Mouse (Mus musculus): Measurements from ENCODE around the gene C2cd3. TPM values are rescaled to one million over a fixed set of nuclear protein-coding genes. Genes with fewer than 3 reads are reported as not detected.

C2cd3 gene
- total RNA-seq, 2 experiments from 2014 or later, result 11.1 to 17.4 TPM

DNA sequence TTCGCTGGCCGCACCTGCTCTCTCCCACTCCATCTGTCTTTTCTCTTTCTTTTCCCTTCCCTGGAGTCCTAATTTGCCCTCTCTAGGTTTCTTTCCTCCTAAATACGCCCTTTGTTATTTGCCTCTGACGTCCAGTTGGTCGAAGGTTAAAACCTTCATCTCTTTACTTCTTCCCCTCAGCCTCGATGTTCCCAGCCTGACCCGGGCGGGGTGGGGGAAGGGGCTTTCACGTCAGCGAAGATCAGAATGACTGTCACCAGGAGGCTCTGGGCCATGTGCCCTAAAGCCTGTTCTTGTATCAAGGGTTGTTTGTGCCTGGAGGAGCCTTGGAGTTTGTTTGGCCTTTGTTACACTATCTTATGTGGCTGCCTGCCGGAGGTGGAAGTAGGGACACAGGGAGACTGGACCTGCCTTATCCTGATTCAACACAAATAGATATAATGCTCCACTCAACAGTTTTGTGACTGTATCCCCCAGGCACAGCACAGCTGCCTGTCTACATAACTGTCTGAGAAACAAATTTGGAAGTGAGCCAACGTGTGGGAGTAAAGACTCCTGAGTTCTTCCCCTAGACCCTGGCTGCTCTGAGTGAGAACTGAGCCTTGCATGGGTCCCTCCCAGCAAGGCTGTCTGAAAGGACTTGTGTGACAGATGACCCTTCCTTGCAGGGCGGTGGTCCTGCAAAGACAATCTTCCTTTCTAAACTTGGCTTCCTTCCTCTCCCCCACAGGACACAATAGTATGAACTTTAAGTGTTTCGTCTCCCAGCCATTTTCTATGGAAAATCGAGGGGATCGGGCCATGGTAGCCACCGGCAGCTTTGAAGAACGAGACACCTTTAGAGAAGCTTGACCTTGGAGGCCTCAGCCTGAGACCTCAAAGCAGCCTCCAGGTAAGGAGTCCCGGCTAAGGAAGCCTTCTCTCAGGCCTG lies 121.7 kb downstream of the C2cd3 start:
- peak; percentile 7; the same call in 1 of the 2 replicates for ATAC-seq (replicated peaks; ENCODE audit: low FRiP score, poor library complexity, severe bottlenecking)

- peak; percentile 24; the same call in 1 of the 2 replicates for ATAC-seq (replicated peaks; ENCODE audit: low FRiP score, poor library complexity, severe bottlenecking)
These were observed 122.4 kb downstream of the C2cd3 start for GRCm38 (mm10) chr7:100494415-100494831.

DNA sequence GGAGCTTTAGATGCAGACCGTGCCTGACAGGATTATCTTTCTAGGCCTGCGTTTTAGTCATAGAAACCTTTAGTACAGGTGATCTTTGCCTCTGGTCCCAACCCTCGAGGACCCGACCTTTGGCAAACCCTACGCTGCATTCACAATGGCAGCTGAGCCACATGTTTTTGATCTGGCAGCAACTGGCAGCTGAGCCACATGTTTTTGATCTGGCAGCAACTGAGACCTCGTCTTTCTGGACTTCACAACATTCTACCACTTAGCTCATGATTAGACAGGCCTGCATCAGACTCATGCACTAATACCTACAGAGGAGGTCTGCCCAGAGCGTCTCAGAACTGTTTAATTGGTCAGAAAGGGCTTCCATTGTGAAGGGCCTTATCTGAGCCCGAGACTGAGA lies 123.0 kb downstream of the C2cd3 start:
- ATAC-seq (replicated peaks; ENCODE audit: low FRiP score, poor library complexity, severe bottlenecking), result no peak

DNA sequence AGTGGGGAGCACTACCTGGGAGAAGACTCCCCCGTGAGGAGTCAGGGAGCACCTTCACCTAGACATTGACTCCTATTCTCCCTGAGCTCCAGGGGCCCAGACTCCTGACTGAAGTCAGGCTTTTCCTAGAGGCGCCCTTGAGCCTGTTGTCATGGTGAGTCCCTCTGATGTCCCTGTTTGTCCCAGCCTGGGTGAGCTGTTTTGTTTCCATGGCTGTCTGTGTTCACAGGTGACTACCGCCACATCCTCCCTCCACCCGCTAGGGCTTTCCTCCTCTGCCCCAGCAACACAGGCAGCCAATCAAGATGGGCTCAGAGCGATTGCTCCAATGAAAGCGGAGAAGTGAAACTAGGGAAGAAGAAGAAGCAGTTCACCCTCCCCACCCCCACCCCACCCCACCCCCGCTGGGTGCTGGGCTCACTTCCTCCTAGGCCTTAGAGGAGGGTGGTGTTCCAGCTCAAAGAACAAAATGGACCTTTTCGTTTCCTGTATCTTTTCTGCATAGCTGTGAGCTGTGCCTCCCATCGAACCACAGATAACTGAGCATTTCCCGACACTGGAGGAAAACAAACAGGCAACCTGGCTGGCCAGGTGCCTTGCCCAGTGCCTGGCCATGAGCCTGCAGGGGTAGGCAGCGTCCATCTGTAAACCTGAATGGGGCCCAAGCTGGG lies 123.7 kb downstream of the C2cd3 start:
- ATAC-seq (replicated peaks; ENCODE audit: low FRiP score, poor library complexity, severe bottlenecking), result peak; percentile 26

- no peak for ATAC-seq (replicated peaks; ENCODE audit: low FRiP score, poor library complexity, severe bottlenecking)
These were observed 124.3 kb downstream of the C2cd3 start for GRCm38 (mm10) chr7:100496371-100496770.

DNA sequence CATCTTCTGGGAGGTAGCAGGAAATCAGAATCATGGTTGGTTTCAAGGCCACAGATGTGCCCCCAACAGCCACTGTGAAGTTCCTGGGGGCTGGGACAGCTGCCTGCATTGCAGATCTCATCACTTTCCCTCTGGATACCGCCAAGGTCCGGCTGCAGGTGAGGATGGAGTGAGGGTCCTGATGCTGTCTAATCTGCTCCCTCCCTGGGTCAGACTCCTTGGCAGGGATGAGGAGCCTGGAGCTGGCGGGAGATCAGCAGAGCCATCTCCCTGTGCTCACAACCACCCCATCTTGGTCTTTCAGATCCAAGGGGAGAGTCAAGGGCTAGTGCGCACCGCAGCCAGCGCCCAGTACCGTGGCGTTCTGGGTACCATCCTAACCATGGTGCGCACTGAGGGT lies 124.8 kb downstream of the C2cd3 start:
- no peak for ATAC-seq (replicated peaks; ENCODE audit: low FRiP score, poor library complexity, severe bottlenecking)

DNA sequence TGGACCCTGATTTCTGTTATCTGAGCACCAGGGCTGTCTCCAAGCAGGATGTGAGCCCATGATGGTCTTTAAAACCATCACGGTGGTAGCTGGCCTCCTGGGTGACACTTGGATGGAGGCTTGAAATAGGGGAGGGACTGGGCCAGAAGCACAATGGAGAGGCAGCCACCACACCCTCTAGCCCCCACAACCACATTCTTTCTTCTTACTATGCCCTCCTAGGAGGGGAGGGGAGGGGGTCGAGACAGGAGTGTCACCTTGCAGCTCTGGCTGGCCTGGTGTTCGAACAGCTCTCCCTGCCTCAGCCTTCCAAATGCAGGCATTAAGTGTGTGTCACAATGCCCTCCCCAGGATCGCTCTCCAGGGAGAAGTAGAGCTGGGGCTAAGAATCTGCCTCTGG lies 125.4 kb downstream of the C2cd3 start:
- no peak for ATAC-seq (replicated peaks; ENCODE audit: low FRiP score, poor library complexity, severe bottlenecking)

DNA sequence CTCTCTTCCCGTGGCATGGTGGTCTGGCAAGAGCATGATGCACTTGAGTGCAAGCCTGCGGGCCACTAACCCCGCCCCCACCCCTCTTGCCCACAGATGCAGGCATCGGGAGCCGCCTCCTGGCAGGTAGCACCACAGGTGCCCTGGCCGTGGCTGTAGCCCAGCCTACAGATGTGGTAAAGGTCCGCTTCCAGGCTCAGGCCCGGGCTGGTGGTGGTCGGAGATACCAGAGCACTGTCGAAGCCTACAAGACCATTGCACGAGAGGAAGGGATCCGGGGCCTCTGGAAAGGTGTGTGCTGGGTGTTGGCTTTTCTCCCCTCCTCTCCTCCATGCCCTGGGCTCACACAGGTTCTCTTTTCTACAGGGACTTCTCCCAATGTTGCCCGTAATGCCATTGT lies 125.9 kb downstream of the C2cd3 start:
- ATAC-seq (replicated peaks; ENCODE audit: low FRiP score, poor library complexity, severe bottlenecking), result no peak

DNA sequence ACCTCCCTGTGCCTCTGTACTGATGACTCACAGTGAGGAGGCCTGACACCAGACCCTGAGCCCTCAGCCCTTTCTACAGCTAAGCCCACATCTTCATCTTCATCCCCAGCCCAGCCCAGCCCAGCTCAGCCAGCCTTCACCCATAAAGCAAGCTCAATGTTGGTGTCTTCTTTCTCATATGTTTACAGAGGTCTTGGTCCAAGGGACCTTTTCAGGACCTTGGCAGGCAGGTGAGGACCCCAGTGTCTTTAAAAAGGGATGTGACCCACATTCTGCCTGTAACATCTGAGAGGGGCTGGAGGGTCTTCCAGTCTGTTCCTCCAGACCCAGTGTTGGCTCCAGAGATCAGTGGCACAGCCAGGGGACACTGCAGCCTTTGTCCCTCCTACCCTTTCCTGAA lies 127.4 kb downstream of the C2cd3 start:
- no peak for ATAC-seq (replicated peaks; ENCODE audit: low FRiP score, poor library complexity, severe bottlenecking)

GRCm38 (mm10) chr7:100500276-100500977 lies 128.4 kb downstream of the C2cd3 start:
- ATAC-seq (replicated peaks; ENCODE audit: low FRiP score, poor library complexity, severe bottlenecking), result peak; percentile 12

GRCm38 (mm10) chr7:100501027-100501843 lies 129.2 kb downstream of the C2cd3 start:
- peak; percentile 13 for ATAC-seq (replicated peaks; ENCODE audit: low FRiP score, poor library complexity, severe bottlenecking)

DNA sequence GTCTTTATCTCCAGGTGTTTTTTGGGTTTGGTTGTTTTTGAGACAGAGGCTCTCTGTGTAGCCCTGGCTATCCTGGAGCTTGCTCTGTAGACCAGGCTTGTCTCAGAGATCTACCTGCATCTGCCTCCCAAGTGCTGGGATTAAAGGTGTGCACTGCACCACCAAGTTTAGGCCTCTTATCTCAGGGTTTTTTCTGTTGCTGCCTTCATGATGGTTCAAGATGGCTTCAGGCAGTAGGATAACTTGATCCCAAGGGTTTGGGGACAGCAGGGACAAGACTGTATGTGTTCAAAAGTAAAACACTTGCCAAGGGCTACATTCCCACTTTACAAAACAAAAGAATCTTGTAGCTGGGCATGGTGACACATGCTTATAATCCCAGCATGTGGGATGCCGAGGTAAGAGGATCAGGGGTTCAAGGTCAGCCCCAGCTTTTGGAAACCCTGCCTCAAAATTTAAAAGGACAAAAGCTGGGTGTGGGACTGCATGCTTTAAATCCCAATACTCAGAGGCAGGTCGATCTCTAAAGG lies 129.9 kb downstream of the C2cd3 start:
- 0 out of 2 replicates have a peak, but pooled peaks have one; percentile 0 for ATAC-seq (replicated peaks; ENCODE audit: low FRiP score, poor library complexity, severe bottlenecking)

- ATAC-seq (replicated peaks; ENCODE audit: low FRiP score, poor library complexity, severe bottlenecking), result peak; percentile 8
These were observed 130.4 kb downstream of the C2cd3 start for GRCm38 (mm10) chr7:100502374-100502922.

DNA sequence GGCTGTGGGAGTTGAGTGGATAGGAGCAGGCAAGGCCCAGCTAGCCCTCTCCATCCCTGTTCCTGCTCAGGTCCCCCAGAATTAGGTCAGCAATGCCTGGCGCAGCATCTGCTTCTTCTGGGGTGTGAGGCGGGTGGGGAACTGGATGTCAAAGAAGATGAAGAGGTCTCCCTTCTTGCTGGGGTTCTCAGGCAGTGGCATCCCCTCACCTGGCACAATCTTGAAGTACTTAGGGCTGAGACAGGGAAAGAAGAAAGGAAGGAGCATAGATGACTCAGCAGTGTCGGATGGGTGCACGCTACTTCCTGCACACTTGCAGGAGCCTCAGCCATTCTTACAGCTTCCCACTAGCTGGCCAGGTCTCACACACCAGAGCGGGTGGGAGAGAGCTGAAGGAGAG lies 131.0 kb downstream of the C2cd3 start:
- peak; percentile 8 for ATAC-seq (replicated peaks; ENCODE audit: low FRiP score, poor library complexity, severe bottlenecking)

DNA sequence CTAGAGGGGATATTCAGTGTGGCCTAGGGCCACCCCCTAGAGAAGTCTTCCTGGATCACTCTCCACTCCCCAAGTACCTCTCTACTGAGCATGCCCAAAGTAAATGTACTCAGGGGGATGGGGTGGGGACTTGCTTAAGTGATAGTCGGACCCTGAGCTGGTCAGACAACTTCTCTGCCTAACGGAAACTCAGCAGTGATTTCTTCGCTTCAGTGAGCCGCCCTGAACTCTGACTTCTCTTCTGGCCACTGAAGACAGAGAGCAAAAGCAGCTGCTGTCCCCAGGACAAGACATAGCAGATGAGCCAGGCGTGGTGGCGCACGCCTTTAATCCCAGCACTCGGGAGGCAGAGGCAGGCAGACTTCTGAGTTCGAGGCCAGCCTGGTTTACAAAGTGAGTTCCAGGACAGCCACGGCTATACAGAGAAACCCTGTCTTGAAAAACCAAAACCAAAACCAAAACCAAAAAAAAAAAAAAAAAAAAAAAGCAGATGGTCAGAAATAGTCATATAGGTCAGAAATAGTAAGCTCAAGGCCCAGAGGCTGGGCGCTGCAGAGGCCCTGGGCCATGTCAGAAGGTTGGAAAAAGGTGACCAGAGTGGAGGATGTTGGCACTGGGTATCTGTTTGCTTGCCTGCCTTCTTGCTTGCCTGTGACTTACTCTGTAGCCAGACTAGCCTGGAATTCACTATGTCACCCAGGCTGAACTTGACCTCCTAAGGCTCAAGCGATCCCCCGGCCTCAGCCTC lies 132.9 kb downstream of the C2cd3 start:
- no peak for ATAC-seq (replicated peaks; ENCODE audit: low FRiP score, poor library complexity, severe bottlenecking)

DNA sequence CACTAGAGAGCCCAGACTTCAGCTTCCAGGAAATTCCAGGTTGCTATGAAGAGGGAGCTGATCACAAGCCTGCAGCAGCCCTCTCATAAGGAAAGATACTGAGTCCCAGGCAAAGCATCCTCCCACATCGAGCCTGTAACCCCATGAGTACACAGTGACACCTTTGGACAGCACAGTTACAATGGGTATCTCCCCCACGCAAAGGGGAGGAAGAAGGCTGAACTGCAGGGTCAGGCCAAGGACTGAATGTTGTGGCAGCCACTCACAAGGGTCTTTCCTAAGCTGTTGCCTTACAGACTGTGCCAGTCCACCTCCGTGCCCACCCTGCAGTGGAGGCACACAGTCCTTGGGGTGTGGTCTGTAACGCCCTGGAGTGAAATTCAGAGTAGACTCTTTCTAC lies 134.5 kb downstream of the C2cd3 start:
- no peak for ATAC-seq (replicated peaks; ENCODE audit: low FRiP score, poor library complexity, severe bottlenecking)

- no peak for ATAC-seq (replicated peaks; ENCODE audit: low FRiP score, poor library complexity, severe bottlenecking)
These were observed 136.6 kb downstream of the C2cd3 start for GRCm38 (mm10) chr7:100508670-100509069.

- ATAC-seq (replicated peaks; ENCODE audit: low FRiP score, poor library complexity, severe bottlenecking), result no peak
These were observed 139.6 kb downstream of the C2cd3 start for GRCm38 (mm10) chr7:100511602-100512001.
